Mouse (Mus musculus) brain, embryonic 14.5 days (tissue): ENCODE results near the gene Abcg2.

Source experiments
- CTCF ChIP-seq: fragments of 200-500 bp; IDR thresholded peaks from 2 replicates; pipeline ENCODE4 v1.5.1; 2012; ENCODE audit warnings: inconsistent platforms, mild to moderate bottlenecking, moderate library complexity, borderline replicate concordance; ENCODE audit not compliant: insufficient read depth, insufficient read length; ENCODE audit errors: extremely low read depth
- POLR2A ChIP-seq: fragments of 200-500 bp; IDR thresholded peaks from 2 replicates; pipeline ENCODE4 v1.6.1; 2012; ENCODE audit warnings: mild to moderate bottlenecking, inconsistent platforms, borderline replicate concordance; ENCODE audit not compliant: poor library complexity, insufficient read depth, insufficient read length, severe bottlenecking; ENCODE audit errors: extremely low read depth

- TF ChIP-seq CTCF (no peak), POLR2A (no peak)
Measured at GRCm38 (mm10) chr6:58596294-58596653, 12.0 kb downstream of the Abcg2 start.
